Mouse (Mus musculus): ENCODE measurements at regions not wholly inside any gene's neighbourhood (a gene's known extent, or its start where the extent isn't known, plus 50 kb on each side); places are given as distances from the start of the nearest gene placed in this dataset.
A peak's percentile ranks its signal among the peaks of the same experiment; 100 is the strongest.

DNA sequence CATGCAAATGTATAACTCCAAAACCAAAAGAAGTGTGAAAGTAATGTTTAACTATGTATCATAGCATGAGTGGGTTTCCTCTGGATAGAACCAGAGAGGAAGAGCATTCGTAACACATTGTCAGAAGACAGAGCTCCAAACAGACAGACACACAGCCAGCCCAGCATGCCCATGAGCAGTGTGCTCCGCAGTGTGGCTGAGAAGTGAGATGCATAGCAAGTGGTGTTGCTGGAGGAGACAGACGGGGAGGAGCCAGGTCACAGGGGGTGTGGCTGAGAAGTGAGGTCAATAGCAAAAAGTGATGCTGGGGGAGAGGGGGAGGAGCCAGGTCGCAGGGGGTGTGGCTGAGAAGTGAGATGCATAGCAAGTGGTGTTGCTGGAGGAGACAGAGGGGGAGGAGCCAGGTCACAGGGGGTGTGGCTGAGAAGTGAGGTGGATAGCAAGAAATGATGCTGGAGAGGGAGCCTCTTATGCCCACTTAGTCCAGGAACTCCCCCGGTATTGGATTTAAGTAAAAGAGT is 240.0 kb downstream of the Atp23 start:
- ATAC-seq (ENCODE audit: extremely low read depth, insufficient number of reproducible peaks, low FRiP score, poor library complexity, severe bottlenecking), result no peak

DNA sequence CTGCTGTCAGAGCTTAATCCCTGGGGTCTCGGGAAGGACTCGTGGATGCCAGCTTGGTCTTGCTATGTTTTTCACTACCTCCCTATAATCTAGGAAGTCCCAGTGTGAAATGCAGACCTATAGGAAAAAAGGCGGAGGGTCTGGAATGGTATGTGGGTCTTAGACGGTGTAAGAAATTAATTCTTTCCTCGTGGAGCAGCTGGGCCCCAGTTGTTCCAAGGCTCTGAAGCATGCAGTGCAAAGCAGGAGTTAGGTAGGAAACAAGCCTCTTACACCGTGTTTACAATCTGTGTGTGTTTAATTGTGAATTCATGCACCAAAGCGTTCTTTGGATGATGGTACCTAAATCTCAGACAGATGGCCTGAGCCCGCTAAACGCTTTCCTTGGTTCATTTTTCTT is 241.1 kb downstream of the Atp23 start:
- no peak for ATAC-seq (ENCODE audit: extremely low read depth, insufficient number of reproducible peaks, low FRiP score, poor library complexity, severe bottlenecking)

DNA sequence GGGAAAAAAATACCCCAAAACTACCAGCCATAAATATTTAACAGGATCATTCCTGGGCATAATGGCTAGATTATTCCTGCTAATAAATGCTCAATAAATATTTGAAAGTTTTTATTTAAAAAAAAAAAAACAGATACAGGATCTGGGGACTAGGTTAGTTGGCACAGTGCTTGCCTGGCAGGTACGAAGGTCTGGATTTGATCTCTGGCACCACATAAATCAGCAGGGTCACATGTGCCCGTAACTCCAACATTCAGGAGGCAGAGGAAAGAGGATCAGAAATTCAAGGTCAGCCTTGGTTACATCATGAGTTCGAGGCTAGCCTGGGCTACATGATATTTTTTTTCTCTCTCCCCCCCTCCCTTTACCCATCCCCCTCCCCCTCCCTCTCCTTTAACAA is 248.5 kb downstream of the Atp23 start:
- ATAC-seq (ENCODE audit: extremely low read depth, insufficient number of reproducible peaks, low FRiP score, poor library complexity, severe bottlenecking), result no peak

DNA sequence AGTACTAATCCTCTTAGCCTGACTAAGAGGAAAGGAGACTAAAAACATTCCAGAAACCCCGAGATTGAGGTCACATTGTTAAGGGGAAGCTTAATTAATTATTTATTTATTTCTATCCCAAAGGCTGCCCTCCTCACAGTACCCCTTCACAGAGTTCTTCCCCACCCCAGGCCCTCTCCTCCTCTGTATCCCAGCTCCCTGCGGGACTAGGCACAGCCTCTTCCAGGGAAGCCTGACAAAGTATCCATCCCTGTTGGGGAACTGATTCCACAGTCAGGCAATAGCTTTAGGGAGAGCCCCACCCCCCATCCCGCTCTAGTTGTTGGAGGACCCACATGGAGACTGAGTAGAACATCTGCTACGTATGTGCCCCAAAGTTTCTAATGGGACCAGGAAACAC is 254.6 kb downstream of the Atp23 start:
- no peak for ATAC-seq (ENCODE audit: extremely low read depth, insufficient number of reproducible peaks, low FRiP score, poor library complexity, severe bottlenecking)

DNA sequence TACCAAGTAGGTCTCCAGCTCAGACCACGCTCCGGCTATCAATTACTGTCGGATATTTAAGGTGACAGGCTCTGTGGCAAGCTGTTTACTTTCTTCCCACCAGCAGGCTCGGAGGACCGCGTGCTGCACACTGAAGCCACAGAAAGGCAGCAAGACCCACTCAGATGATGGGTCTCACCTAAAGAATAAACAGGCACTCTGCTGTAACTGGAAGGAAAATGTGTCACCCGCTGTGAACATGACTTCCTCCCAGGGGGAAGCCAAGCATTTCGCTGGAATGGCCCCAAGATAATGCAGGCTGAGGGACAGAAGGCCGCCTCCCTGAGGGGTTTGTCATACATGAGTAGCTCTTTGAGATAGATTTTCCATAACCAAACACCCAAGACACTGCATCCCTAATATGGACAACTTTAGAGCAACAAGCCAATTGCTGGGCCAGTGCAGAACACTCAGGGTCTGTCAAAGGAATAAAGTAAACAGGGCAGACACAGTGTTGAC is 259.3 kb downstream of the Atp23 start:
- ATAC-seq (ENCODE audit: extremely low read depth, insufficient number of reproducible peaks, low FRiP score, poor library complexity, severe bottlenecking), result no peak

DNA sequence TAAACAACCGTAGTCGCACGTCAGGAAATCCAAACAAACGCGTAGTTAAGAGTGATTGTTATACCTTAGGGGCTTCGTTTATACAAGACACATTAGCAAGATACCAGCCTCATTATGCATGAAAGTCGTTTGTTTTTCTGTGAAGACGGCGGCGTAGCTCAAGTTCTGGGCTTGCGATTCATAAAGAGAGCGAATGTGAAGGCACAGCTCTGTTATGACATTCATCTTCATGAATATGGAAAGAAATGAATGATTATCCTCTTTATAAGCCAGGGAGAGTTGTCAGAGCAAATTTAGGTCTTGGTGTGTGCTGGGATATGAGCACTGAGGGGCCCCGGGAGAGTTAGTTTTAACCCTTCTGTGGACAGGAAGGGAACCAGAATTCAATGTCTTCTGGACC is 266.4 kb downstream of the Atp23 start:
- ATAC-seq (ENCODE audit: extremely low read depth, insufficient number of reproducible peaks, low FRiP score, poor library complexity, severe bottlenecking), result no peak

DNA sequence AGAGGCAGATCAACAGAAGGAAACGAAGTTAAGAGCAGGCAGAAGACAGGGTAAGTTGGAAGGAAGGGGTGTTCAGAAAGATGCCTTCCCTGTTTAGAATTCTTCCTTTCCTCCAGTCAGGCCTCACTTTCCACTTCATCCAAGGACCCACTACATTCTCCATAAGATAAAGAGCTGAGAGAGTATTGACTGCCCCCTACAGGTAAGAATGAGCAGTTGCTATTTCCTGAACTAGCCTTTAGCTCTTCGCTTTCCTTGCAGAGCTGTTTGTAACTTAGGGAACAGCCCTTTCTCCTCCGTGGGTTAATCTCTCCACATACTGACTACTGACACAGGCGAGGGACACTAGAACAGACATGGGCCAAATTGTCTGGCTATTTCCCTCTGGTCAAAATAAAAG is 273.1 kb downstream of the Atp23 start:
- ATAC-seq (ENCODE audit: extremely low read depth, insufficient number of reproducible peaks, low FRiP score, poor library complexity, severe bottlenecking), result no peak

DNA sequence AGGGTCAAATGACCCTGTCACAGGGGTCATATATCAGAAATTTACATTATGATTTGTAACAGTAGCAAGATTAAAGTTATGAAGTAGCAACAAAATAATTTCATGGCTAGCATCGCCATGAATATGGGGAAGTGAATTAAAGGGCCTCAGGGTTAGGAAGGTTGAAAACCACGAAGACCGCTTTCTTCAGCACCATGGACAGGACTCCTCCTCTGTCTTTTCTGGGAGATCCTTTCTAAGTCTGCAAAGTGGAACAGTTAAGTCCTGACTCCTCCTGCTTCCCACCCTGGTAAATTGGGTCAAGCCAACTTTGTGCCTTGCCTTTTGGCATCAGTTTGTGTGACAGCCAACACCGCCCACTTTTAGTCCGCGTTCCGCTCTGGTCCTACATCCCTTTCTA is 275.7 kb downstream of the Atp23 start:
- no peak for ATAC-seq (ENCODE audit: extremely low read depth, insufficient number of reproducible peaks, low FRiP score, poor library complexity, severe bottlenecking)

DNA sequence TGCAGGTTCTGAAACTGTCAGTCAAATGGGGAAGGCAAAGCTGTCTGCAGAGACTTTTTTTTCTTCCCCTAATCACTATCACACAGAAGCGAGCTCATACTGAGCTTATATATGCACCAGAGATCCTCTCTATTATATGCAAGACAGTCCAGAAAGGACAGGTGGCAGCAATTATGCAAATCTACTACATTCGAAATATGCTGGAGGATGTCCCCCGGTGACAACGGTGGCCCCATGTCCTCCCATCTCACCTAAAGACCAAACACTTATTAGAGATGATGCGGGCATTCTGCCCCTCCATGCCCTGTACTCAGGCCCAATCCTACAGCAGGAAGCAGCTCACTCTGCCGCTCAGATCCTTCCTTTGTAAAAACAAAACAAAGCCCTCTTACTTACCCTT is 280.4 kb downstream of the Atp23 start:
- no peak for ATAC-seq (ENCODE audit: extremely low read depth, insufficient number of reproducible peaks, low FRiP score, poor library complexity, severe bottlenecking)

DNA sequence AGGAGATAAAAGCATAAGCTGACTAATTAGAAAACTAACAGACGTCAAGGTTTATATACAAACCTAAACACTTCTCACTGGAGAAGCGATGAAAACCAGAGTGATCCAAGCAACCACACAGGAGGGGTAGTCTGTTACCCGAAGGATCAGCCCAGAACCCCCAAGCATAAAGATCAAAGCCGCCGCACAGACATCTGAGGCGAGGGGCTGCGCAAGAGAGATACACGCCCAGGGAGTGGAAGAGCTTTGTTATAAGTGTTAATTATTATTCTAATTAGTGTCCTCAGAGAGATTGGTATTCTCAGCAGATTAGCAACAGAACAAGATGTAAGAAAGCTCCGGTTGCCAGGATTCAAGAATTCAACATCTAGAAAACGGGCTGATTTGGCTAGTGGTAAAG is 281.2 kb downstream of the Atp23 start:
- ATAC-seq (ENCODE audit: extremely low read depth, insufficient number of reproducible peaks, low FRiP score, poor library complexity, severe bottlenecking), result no peak

DNA sequence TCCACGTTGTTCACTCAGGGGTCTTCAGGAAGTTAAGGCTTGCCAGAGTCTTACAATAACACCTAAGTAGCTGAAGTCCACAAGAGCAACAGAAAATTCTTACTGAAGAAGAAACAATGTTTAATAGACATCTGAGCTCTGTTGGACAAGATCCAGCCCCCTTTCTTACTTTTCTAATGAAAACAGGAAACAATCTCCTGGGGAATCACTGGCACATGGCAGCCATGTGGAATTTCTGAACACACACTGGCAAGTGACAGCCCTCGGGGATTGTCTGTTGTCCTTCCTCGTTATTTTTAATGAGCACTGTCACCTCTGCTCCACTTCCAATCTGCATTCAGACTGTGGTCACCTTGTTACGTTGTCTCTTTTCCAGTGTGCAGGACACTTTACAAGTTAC is 288.9 kb downstream of the Atp23 start:
- ATAC-seq (ENCODE audit: extremely low read depth, insufficient number of reproducible peaks, low FRiP score, poor library complexity, severe bottlenecking), result no peak

DNA sequence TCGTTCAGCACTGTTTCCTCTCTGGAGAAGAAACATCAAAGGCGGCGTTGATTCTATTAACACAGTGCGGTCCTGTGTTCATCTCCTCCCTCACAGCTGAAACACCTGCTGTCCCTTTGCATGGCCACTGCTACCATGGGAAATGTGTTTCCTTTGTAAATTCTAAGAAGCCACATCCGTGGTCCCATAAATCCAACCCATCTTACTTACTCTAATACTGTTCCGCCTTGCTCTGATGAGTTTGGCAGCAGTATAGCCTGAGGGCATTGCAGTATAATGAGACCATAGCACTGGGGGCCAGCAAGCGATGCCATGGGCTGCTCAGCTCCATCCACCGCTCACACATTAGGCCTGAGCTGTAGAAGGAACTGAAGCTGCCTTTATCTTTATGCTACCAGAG is 290.6 kb downstream of the Atp23 start:
- no peak for ATAC-seq (ENCODE audit: extremely low read depth, insufficient number of reproducible peaks, low FRiP score, poor library complexity, severe bottlenecking)

DNA sequence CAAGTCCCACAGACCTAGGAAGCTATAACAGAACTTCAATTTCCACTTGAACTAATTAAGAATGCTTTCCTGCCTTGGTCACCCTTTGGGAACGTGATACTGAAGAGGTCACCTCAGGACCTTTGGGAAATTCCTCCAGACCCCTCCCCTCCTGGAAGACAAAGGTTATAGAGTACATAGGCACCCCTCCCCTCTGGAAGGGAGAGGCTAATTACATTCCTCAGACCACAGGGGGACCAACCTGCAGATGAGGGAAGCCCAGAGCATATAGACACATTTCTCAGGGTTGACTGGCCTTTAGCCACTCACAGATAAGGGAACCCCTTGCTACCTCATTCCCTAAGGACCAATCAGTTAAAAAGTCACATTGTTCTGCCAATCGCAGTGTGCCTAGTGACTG is 301.5 kb downstream of the Atp23 start:
- ATAC-seq (ENCODE audit: extremely low read depth, insufficient number of reproducible peaks, low FRiP score, poor library complexity, severe bottlenecking), result no peak

DNA sequence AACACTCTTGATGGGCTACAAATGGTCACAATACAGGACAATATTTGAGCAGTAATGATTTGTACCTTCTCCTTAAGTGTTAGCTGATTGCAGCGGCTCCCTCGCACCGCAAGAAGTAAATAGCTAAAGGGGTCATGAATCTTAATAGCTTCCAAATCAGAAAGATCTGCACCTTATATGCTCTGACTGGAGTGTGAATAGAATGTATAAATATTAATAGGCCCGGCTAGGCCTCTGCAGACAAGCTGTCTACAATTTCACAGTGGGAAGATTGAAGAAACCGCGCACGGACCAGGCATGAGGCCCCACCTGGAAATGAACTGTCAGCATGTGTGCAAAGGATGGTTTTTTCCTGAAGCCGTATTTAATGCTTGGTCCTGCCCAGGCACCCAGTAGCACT is 333.0 kb downstream of the Atp23 start:
- no peak for ATAC-seq (ENCODE audit: extremely low read depth, insufficient number of reproducible peaks, low FRiP score, poor library complexity, severe bottlenecking)

DNA sequence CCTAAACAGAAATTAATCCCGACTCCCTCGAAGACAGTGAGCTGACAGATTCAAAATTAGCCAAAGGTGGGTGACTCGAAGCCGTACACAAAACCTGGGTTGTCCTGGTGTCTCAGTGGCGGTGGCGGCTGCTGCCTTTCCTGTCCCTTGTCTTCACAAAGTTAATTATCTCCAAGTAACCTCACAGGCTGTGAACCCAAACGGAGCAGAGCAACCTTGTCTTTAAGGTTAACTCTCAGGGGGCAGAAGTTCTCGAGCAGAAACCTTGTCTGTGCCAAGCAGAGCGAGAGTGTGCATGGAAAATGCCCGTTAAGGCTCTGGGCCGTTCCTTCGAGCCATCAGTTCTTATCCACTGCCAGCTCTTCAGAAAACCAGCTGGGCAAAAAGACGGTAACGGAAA is 335.8 kb downstream of the Atp23 start:
- ATAC-seq (ENCODE audit: extremely low read depth, insufficient number of reproducible peaks, low FRiP score, poor library complexity, severe bottlenecking), result no peak

DNA sequence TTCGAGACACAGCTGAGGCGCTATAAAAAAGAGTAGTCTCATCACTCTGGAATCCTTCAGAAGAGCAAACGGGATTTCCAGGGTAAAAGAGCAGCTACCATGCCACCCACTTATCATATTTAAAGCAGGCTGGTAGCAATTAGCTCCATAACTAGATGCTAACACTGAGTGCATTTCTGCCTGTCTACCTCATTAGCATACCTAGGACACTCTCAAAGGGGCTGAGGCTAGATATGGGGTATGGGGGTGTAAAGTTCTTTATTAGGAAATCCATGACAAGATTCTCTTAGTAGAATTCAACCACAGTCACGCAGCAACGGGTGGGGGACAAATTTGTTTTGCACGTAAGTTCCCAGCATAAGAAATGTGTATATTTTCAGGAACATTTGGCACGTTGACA is 346.1 kb downstream of the Atp23 start:
- no peak for ATAC-seq (ENCODE audit: extremely low read depth, insufficient number of reproducible peaks, low FRiP score, poor library complexity, severe bottlenecking)

DNA sequence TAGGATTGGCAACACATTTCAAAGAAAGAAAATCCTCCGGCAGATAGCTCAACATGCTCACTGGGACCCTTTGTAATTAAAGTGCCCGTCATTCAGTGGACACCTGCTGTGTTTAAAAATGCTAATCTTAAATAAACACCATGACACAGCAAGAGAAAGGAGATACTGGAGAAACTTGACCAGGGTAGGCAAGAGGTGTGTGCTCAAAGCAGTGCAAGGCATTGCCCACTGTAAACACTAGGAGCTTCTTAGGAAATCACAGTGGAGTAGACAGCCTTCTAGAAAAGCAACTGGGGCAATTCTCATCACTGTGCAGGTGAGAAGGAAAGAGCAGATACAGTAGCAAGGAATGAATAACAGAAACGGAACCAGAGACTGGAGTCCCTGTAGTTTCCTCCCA is 369.2 kb downstream of the Atp23 start:
- no peak for ATAC-seq (ENCODE audit: extremely low read depth, insufficient number of reproducible peaks, low FRiP score, poor library complexity, severe bottlenecking)

DNA sequence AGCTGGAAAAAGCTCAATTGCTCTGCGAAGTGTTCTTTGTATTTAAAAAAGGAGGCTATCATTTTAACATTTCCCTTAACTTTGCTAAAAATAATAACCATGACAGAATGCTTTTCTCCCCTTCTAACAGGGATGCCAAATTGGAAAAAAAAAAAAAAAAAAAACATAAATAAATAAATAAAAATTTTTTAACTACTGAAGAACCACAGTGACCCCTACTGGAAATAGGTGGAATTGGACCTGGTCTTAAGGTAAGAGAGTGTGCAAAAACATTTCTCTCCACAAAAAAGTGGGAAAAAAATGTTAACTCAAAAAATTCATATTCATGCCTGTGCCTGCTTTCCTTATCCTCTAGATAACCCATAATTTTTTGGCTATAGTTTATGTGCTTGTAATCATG is 369.8 kb downstream of the Atp23 start:
- 0 out of 2 replicates have a peak, but pooled peaks have one; percentile 19 for ATAC-seq (ENCODE audit: extremely low read depth, insufficient number of reproducible peaks, low FRiP score, poor library complexity, severe bottlenecking)

DNA sequence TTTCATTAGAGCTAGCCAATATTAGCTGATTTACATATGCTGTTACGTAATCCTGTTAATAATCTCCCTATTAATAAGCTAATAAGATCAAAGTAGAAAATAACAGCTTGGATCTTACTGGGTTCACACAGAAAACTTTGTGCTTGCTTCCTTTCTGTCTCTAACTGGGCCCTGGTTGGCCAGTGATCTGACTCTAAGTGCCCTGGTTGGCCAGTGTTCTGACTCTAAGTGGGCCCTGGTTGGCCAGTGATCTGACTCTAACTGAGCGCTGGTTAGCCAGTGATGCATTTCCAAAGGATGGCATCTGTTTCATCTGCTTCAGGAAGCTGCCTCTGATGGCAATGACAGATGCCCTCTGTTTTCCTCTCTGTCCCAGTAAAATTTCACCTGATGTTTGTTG is 372.4 kb downstream of the Atp23 start:
- no peak for ATAC-seq (ENCODE audit: extremely low read depth, insufficient number of reproducible peaks, low FRiP score, poor library complexity, severe bottlenecking)

DNA sequence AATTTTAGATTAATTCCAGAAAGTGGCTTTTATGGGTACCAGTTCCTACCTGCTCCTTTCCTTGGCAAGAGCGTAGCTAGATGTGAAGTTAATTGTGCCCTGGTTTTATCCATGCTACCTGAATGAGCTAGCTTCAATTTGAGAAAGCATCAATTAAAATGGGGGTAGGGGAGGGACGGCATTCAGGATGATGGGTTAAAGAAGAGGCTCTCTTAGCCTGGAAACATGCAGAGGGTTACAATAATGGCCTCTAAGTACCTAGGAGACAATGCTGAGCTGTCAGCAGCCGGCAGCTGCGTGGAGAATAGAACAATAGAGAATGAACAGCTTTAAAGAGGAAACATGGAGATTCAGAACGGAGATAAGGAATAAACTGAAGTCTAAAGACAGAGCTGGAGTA is 375.0 kb downstream of the Atp23 start:
- no peak for ATAC-seq (ENCODE audit: extremely low read depth, insufficient number of reproducible peaks, low FRiP score, poor library complexity, severe bottlenecking)

Measured in neutrophil, adult 5-6 weeks (primary cell).